Mouse (Mus musculus): Measurements from ENCODE around the gene Prrc2b.

GRCm38 (mm10) chr2:32162646-32163045 is 11.8 kb downstream of the Prrc2b start:
- no peak for TF ChIP-seq TAL1 (IDR thresholded peaks at IDR 0.05; ENCODE audit: low read length)
- no peak for TF ChIP-seq GATA1 (IDR thresholded peaks at IDR 0.05; ENCODE audit: low read length)
